Mouse (Mus musculus) Patski (cell line): ENCODE results near the gene Phf20. TPM values are rescaled to one million over a fixed set of nuclear protein-coding genes. Genes with fewer than 3 reads are reported as not detected.
A peak's percentile ranks its signal among the peaks of the same experiment; 100 is the strongest.

Experiments used
- ATAC-seq: fragments of 100-300 bp; one replicate; pipeline ENCODE4 v1.8.0; 2021
- CTCF ChIA-PET: fragments of 350-600 bp; sonication (Branson Sonifier 250); formaldehyde crosslinking; loops from one replicate; lab custom pipeline; 2022; ENCODE audit warnings: inconsistent platforms; lab: Charles Lee
- POLR2A ChIA-PET: fragments of 350-600 bp; sonication (Branson Sonifier 250); formaldehyde crosslinking; loops from one replicate; lab custom pipeline; 2022; ENCODE audit warnings: antibody characterized with exemption, inconsistent platforms; lab: Charles Lee
- DNase-seq: peaks from one replicate; pipeline ENCODE4 v3.0.0-alpha.2; 2011; ENCODE audit warnings: low read depth, low spot score
- H3K27me3 ChIP-seq: fragments of 371-371 bp; one replicate; pipeline ENCODE4 v1.5.1; 2021
- CTCF ChIP-seq: fragments of 100-300 bp; IDR thresholded peaks from one replicate; pipeline ENCODE4 v1.5.1; 2021
- in situ Hi-C: fragments of 300-500 bp; cut with MboI; formaldehyde crosslinking; loops from 3 replicates; pipeline ENCODE4 v1.11.1; 2018; ENCODE audit warnings: low pct_unique_long_range_greater_than_20kb, mixed read lengths
- polyA plus RNA-seq: library from polyadenylated mRNA; unstranded; gene quantifications from one replicate; pipeline ENCODE4 v1.2.3, GENCODE M21; 2021

The Phf20 gene
- polyA plus RNA-seq, 1 experiment from 2014 or later: 37.6 TPM

- no peaks in the 10 kb centered on the region for H3K27me3 ChIP-seq
- no peak for DNase-seq
- CTCF ChIA-PET: interaction anchor here (1.0 kb wide), 1 partner anchor 145 kb away, joined by 4 read pairs; no protein-coding TSS in a partner anchor
- no peak for TF ChIP-seq CTCF
- POLR2A ChIA-PET: no interaction called here
- no peak for ATAC-seq
- in situ Hi-C loops: loop anchor here (5.0 kb wide), 1 partner anchor 164 kb away; no protein-coding TSS in a partner anchor
Observed at GRCm38 (mm10) chr2:156353265-156353692, 157.0 kb downstream of the Phf20 start.

DNA sequence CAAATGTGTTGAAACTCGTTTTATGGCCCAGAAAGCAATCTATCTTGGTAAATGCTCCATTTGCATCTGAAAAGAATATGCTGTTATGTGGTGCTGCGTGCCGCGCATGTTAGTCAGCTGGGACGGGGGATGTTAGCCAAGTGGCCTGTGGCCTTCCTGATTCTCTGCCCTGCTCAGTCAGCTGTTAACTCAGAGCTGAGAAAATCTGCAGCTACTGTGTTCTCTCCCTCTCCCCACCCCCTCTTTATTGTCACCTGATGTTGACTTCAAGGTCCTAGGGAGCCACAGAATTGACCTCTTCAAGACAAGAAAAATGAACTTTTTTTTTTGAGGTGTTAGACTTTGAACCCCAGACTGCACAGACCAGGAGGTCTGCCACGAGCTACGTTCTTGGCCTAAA, 159.8 kb downstream of the Phf20 start:
- in situ Hi-C loops: no loop called here
- ATAC-seq (no peak), DNase-seq (peak; percentile 7)
- ChIA-PET CTCF (no interaction called here), POLR2A (interaction anchor here (1.2 kb wide), 1 partner anchor 9 kb away, joined by 4 read pairs; no protein-coding TSS in a partner anchor)
- TF ChIP-seq CTCF: no peak
- H3K27me3 ChIP-seq: no peaks in the 10 kb centered on the region

Other genes with a start within 250 kb of the Phf20 start
- 40.2 TPM for gene Cep250, start 240.0 kb upstream of the Phf20 start, polyA plus RNA-seq
- gene 6430550D23Rik, start 188.5 kb upstream of the Phf20 start, polyA plus RNA-seq: 3.4 TPM
- 232 TPM for gene Ergic3, start 188.4 kb upstream of the Phf20 start, polyA plus RNA-seq
- not detected for gene Fer1l4, start 143.5 kb upstream of the Phf20 start, polyA plus RNA-seq
- 2.0 TPM for gene Spag4, start 131.3 kb upstream of the Phf20 start, polyA plus RNA-seq
- 66.0 TPM for gene Cpne1, start 84.5 kb upstream of the Phf20 start, polyA plus RNA-seq
- gene Rbm12, start 84.5 kb upstream of the Phf20 start, polyA plus RNA-seq: 14.1 TPM
- 17.4 TPM for gene Gm28036, start 69.4 kb upstream of the Phf20 start, polyA plus RNA-seq
- gene Romo1, start 52.4 kb upstream of the Phf20 start, polyA plus RNA-seq: 217 TPM
- 55.7 TPM for gene Nfs1, start 52.3 kb upstream of the Phf20 start, polyA plus RNA-seq
- 288 TPM for gene Rbm39, start 16.2 kb upstream of the Phf20 start, polyA plus RNA-seq
- gene Cnbd2, start 115.8 kb downstream of the Phf20 start, polyA plus RNA-seq: 4.8 TPM
- gene Scand1, start 116.2 kb downstream of the Phf20 start, polyA plus RNA-seq: 98.7 TPM
- gene Epb41l1, start 224.4 kb downstream of the Phf20 start, polyA plus RNA-seq: 39.7 TPM